Mouse (Mus musculus) midbrain, embryonic 10.5 days (tissue): ENCODE measurements around the gene Nsun4. TPM values are rescaled to one million over a fixed set of nuclear protein-coding genes. Genes with fewer than 3 reads are reported as not detected.

Source experiments
- DNase-seq: peaks from one replicate; pipeline ENCODE4 v3.0.0-alpha.2; 2017; ENCODE audit warnings: low spot score
- H3K27ac ChIP-seq: fragments of 300-500 bp; sonication (generic); replicated peaks from 2 replicates; pipeline ENCODE4 v1.5.1; 2016; ENCODE audit warnings: mild to moderate bottlenecking
- H3K27me3 ChIP-seq: fragments of 300-500 bp; sonication (generic); 2 replicates; pipeline ENCODE4 v1.6.1; 2016; ENCODE audit warnings: low read depth, mild to moderate bottlenecking; ENCODE audit not compliant: poor library complexity, severe bottlenecking
- H3K36me3 ChIP-seq: fragments of 300-500 bp; sonication (generic); 2 replicates; pipeline ENCODE4 v1.6.1; 2016; ENCODE audit warnings: mild to moderate bottlenecking, moderate library complexity
- H3K4me1 ChIP-seq: fragments of 300-500 bp; sonication (generic); 2 replicates; pipeline ENCODE4 v1.6.1; 2016
- H3K4me3 ChIP-seq: fragments of 300-500 bp; sonication (generic); 2 replicates; pipeline ENCODE4 v1.5.1; 2016; ENCODE audit warnings: mild to moderate bottlenecking, moderate library complexity
- H3K9me3 ChIP-seq: fragments of 300-500 bp; sonication (generic); replicated peaks from 2 replicates; pipeline ENCODE4 v1.6.1; 2016; ENCODE audit warnings: mild to moderate bottlenecking
- WGBS: fragments of 180-500 bp; shearing (Covaris S2); methylation state at CpG from one replicate; pipeline ENCODE4 v1.1.7; 2016; 5-methylcytosine and 5-hydroxymethylcytosine counted together
- polyA plus RNA-seq: library from polyadenylated mRNA; unstranded; fragments of >200 nt; fragmentation: Nextera tagmentation; extraction: Ambion mirVana; gene quantifications from 2 replicates; pipeline ENCODE4 v1.2.1, GENCODE M21; 2016

Gene Nsun4
- polyA plus RNA-seq = 20.4 and 21.2 TPM in 2 replicates

- Histone ChIP-seq H3K36me3 (no peaks in the 10 kb centered on the region), H3K4me1 (peaks cover 21% of the 10 kb centered on the region), H3K27me3 (no peaks in the 10 kb centered on the region), H3K9me3 (no peaks in the 10 kb centered on the region), H3K4me3 (peak within 1 kb of the TSS; percentile 69), H3K27ac (peak within 1 kb of the TSS; percentile 84)
- WGBS = under 1% methylated on average over 35 of the region's 35 CpGs
- peak; percentile 86 for DNase-seq
Observed at GRCm38 (mm10) chr4:116053399-116053961, at the start of gene Nsun4. TSS of gene Nsun4 (minus strand) at chr4:116053876.

DNA sequence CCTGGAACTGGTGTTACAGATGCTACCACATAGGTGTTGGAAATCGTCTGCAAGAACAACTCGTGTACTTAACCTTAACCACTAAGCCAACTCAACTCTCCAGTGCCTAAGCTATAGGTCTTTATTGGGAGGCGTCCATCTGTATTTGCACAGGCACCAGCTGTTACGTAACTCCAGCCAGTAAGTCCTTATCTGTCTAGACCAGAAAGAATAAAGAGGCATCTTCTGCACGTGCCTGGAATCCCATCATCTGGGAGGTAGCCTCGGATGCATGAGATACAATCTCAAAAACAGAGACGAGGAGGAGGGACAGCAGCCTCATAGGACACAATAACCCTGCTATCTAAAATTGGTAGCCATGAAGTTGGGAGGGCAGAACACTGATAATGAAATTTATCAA is 47.3 kb upstream of the Nsun4 start:
- no peak overlapping the region for H3K4me3 ChIP-seq
- no peak for DNase-seq
- 92% methylated on average over 7 of the region's 7 CpGs for WGBS
- no peaks in the 10 kb centered on the region for H3K9me3 ChIP-seq
- H3K4me1 ChIP-seq = no peaks in the 10 kb centered on the region
- H3K36me3 ChIP-seq = peaks cover 100% of the 10 kb centered on the region
- no peak overlapping the region for H3K27ac ChIP-seq
- H3K27me3 ChIP-seq = no peaks in the 10 kb centered on the region

- Histone ChIP-seq H3K4me3 (no peak overlapping the region), H3K9me3 (no peaks in the 10 kb centered on the region), H3K4me1 (no peaks in the 10 kb centered on the region), H3K27me3 (no peaks in the 10 kb centered on the region), H3K36me3 (peaks cover 100% of the 10 kb centered on the region), H3K27ac (no peak overlapping the region)
- WGBS = 91% methylated on average over 8 of the region's 8 CpGs
- DNase-seq = no peak
Observed at GRCm38 (mm10) chr4:116097211-116097610, 43.5 kb upstream of the Nsun4 start.

DNA sequence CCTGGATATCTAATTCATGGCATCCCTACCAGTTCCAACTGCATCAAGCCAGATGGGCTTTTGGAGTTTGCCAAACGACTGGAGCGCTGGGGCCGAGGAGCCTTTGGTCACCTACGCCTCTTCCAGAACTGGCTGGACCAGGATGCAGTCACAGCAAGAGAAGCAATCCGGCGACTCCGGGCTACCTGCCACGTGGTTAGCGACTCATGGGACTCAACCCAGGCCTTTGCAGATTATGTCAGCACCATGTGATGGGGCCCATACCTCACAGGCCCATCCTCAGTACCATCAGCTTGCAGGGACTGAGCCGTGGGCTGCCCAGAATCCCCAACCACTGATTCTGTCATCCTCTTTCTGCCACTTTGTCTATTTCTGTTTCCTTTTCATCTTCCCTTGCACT is 42.6 kb upstream of the Nsun4 start:
- Histone ChIP-seq H3K36me3 (peaks cover 100% of the 10 kb centered on the region), H3K4me3 (no peak overlapping the region), H3K27ac (no peak overlapping the region), H3K9me3 (no peaks in the 10 kb centered on the region), H3K27me3 (no peaks in the 10 kb centered on the region), H3K4me1 (no peaks in the 10 kb centered on the region)
- 90% methylated on average over 10 of the region's 10 CpGs for WGBS
- no peak for DNase-seq

- H3K36me3 ChIP-seq = peaks cover 98% of the 10 kb centered on the region
- DNase-seq = no peak
- no peak overlapping the region for H3K27ac ChIP-seq
- no peaks in the 10 kb centered on the region for H3K27me3 ChIP-seq
- H3K4me1 ChIP-seq = no peaks in the 10 kb centered on the region
- no peak overlapping the region for H3K4me3 ChIP-seq
- 88% methylated on average over 23 of the region's 23 CpGs for WGBS
- no peaks in the 10 kb centered on the region for H3K9me3 ChIP-seq
Observed at GRCm38 (mm10) chr4:116088510-116089249, 35.0 kb upstream of the Nsun4 start.

- no peaks in the 10 kb centered on the region for H3K9me3 ChIP-seq
- peak overlapping the region; percentile 99 for H3K27ac ChIP-seq
- no peaks in the 10 kb centered on the region for H3K27me3 ChIP-seq
- DNase-seq = no peak
- WGBS = 58% methylated on average over 3 of the region's 3 CpGs
- H3K4me3 ChIP-seq = peak overlapping the region; percentile 99
- H3K4me1 ChIP-seq = peaks cover 37% of the 10 kb centered on the region
- H3K36me3 ChIP-seq = peaks cover 35% of the 10 kb centered on the region
Observed at GRCm38 (mm10) chr4:116077240-116078095, 23.8 kb upstream of the Nsun4 start.

- DNase-seq = peak; percentile 60
- WGBS = 2% methylated on average over 37 of the region's 37 CpGs
Observed at GRCm38 (mm10) chr4:116076369-116077231, 22.9 kb upstream of the Nsun4 start.

GRCm38 (mm10) chr4:116075631-116076368 is 22.1 kb upstream of the Nsun4 start:
- peak; percentile 85 for DNase-seq
- Histone ChIP-seq H3K9me3 (no peaks in the 10 kb centered on the region), H3K27me3 (no peaks in the 10 kb centered on the region), H3K4me3 (peak overlapping the region; percentile 99), H3K27ac (peak overlapping the region; percentile 99), H3K4me1 (peaks cover 37% of the 10 kb centered on the region), H3K36me3 (peaks cover 23% of the 10 kb centered on the region)
- WGBS = 1% methylated on average over 77 of the region's 77 CpGs

More at GRCm38 (mm10) chr4:116076369-116077231, 22.9 kb upstream of the Nsun4 start:
- H3K36me3 ChIP-seq = peaks cover 26% of the 10 kb centered on the region
- peak overlapping the region; percentile 99 for H3K27ac ChIP-seq
- peaks cover 37% of the 10 kb centered on the region for H3K4me1 ChIP-seq
- H3K27me3 ChIP-seq = no peaks in the 10 kb centered on the region
- H3K4me3 ChIP-seq = peak overlapping the region; percentile 99
- H3K9me3 ChIP-seq = no peaks in the 10 kb centered on the region

DNA sequence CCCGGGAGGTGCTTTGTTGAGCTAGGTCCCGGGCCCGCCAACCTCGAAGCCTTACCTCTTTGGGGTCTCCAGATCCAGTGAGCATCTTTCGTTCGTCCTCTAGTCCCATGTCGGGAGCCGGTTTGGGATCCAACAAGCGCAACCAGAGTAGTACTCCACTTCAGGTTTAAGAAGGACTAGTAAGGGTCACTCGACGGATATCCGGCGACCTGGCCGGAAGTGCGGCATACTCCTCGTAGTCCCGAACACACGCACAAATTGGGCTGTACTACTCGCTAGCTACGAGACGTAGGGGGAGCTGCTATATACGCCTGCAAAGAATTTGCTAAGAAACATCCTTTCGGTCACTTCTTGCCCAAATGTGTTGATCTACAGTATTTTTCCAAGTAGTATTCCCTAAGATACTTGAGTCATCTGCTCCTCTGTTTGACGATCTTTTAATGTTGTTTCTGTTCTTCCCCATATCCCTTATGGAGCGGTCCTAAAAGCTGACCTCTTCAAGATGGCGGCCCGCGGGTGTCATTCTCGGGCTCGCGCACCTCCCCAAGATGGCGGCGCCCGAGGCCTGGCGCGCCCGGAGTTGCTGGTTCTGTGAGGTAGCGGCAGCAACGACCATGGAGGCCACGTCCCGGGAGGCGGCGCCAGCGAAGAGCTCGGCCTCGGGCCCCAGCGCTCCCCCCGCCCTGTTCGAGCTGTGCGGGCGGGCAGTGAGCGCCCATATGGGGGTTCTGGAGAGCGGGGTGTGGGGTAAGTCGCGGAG is 21.4 kb upstream of the Nsun4 start, which contains the start of the genes Uqcrh and Lrrc41:
Gene Uqcrh (minus strand): TSS at position 211 of the 760 bp plus-strand sequence.
Gene Lrrc41 (plus strand): TSS at position 409 of the 760 bp plus-strand sequence.
- Histone ChIP-seq H3K4me1 (peaks cover 37% of the 10 kb centered on the region), H3K27ac (peak within 1 kb of the TSS; percentile 99), H3K36me3 (peaks cover 23% of the 10 kb centered on the region), H3K9me3 (no peaks in the 10 kb centered on the region), H3K4me3 (peak within 1 kb of the TSS; percentile 99), H3K27me3 (no peaks in the 10 kb centered on the region)
- WGBS = under 1% methylated on average over 55 of the region's 55 CpGs
- DNase-seq = peak; percentile 95

- H3K27ac ChIP-seq = peak overlapping the region; percentile 99
- 4% methylated on average over 8 of the region's 8 CpGs for WGBS
Observed at GRCm38 (mm10) chr4:116074145-116074675, 20.5 kb upstream of the Nsun4 start.

More at GRCm38 (mm10) chr4:116074145-116074675, 20.5 kb upstream of the Nsun4 start:
- Histone ChIP-seq H3K36me3 (peaks cover 23% of the 10 kb centered on the region), H3K9me3 (no peaks in the 10 kb centered on the region), H3K4me3 (peak overlapping the region; percentile 99), H3K27me3 (no peaks in the 10 kb centered on the region), H3K4me1 (peaks cover 37% of the 10 kb centered on the region)
- no peak for DNase-seq
